Mouse (Mus musculus) hindbrain, embryonic 11.5 days (tissue): ENCODE measurements around the gene Pts. TPM values are rescaled to one million over a fixed set of nuclear protein-coding genes. Genes with fewer than 3 reads are reported as not detected.

ENCODE experiments used
- ATAC-seq: fragments of 200-750 bp; cut with Nextera tagmentation; 2 replicates; pipeline ENCODE4 v1.8.0; 2017; ENCODE audit warnings: mild to moderate bottlenecking, moderate TSS enrichment, moderate library complexity; ENCODE audit not compliant: low FRiP score
- DNase-seq: peaks from one replicate; pipeline ENCODE4 v3.0.0-alpha.2; 2015; ENCODE audit warnings: low spot score
- H3K27ac ChIP-seq: fragments of 300-500 bp; sonication (generic); 2 replicates; pipeline ENCODE4 v1.5.1; 2014; ENCODE audit warnings: mild to moderate bottlenecking, low read depth, low read length
- H3K27me3 ChIP-seq: fragments of 300-500 bp; sonication (generic); 2 replicates; pipeline ENCODE4 v1.6.1; 2014; ENCODE audit warnings: mild to moderate bottlenecking, low read length, moderate library complexity, mixed read lengths; ENCODE audit not compliant: control insufficient read depth, insufficient read depth
- H3K36me3 ChIP-seq: fragments of 300-500 bp; sonication (generic); 2 replicates; pipeline ENCODE4 v1.6.1; 2014; ENCODE audit warnings: mild to moderate bottlenecking, low read length, moderate library complexity, mixed read lengths; ENCODE audit not compliant: control insufficient read depth, insufficient read depth
- H3K4me1 ChIP-seq: fragments of 300-500 bp; sonication (generic); replicated peaks from 2 replicates; pipeline ENCODE4 v1.6.1; 2014; ENCODE audit warnings: low read length, mixed read lengths; ENCODE audit not compliant: control insufficient read depth, insufficient read depth
- H3K4me2 ChIP-seq: fragments of 300-500 bp; sonication (generic); replicated peaks from 2 replicates; pipeline ENCODE4 v1.6.1; 2014; ENCODE audit warnings: mild to moderate bottlenecking, low read depth, low read length
- H3K4me3 ChIP-seq: fragments of 300-500 bp; sonication (generic); 2 replicates; pipeline ENCODE4 v1.5.1; 2014; ENCODE audit warnings: low read depth, low read length
- H3K9ac ChIP-seq: fragments of 300-500 bp; sonication (generic); 2 replicates; pipeline ENCODE4 v1.6.1; 2014; ENCODE audit warnings: low read depth, low read length
- H3K9me3 ChIP-seq: fragments of 300-500 bp; sonication (generic); 2 replicates; pipeline ENCODE4 v1.6.1; 2016; ENCODE audit warnings: low read length; ENCODE audit not compliant: control insufficient read depth
- WGBS: fragments of 180-500 bp; shearing (Covaris S2); extraction: QIAGEN DNeasy Blood & Tissue Kit; methylation state at CpG from one replicate; pipeline ENCODE4 v1.1.7; 2014; 5-methylcytosine and 5-hydroxymethylcytosine counted together
- polyA plus RNA-seq: library from polyadenylated mRNA; unstranded; fragments of >200 nt; fragmentation: Nextera tagmentation; extraction: Ambion mirVana; gene quantifications from 2 replicates; pipeline ENCODE4 v1.2.1, GENCODE M21; 2014

Gene Pts
- polyA plus RNA-seq, 1 experiment from 2014 or later = 98.2 TPM

- ATAC-seq (no peak), DNase-seq (no peak)
- Histone ChIP-seq H3K27me3 (no peaks in the 10 kb centered on the region), H3K4me1 (no peaks in the 10 kb centered on the region), H3K4me2 (no peak overlapping the region), H3K27ac (no peak overlapping the region), H3K36me3 (no peaks in the 10 kb centered on the region), H3K9ac (no peak overlapping the region), H3K9me3 (no peaks in the 10 kb centered on the region), H3K4me3 (no peak overlapping the region)
- WGBS = 60% methylated on average over 8 of the region's 8 CpGs
Observed at GRCm38 (mm10) chr9:50475745-50476144, 52.8 kb downstream of the Pts start.

- ATAC-seq (no peak), DNase-seq (no peak)
- no peaks in the 10 kb centered on the region for H3K27me3 ChIP-seq
- H3K4me1 ChIP-seq = no peaks in the 10 kb centered on the region
- H3K9me3 ChIP-seq = no peaks in the 10 kb centered on the region
- H3K36me3 ChIP-seq = no peaks in the 10 kb centered on the region
- no peak overlapping the region for H3K4me3 ChIP-seq
- H3K27ac ChIP-seq = no peak overlapping the region
- H3K9ac ChIP-seq = no peak overlapping the region
- 85% methylated on average over 7 of the region's 7 CpGs for WGBS
- H3K4me2 ChIP-seq = no peak overlapping the region
Observed at GRCm38 (mm10) chr9:50475318-50475717, 53.2 kb downstream of the Pts start.

Other genes with a start within 250 kb of the Pts start
- 189 and 224 TPM in 2 replicates for gene Rpl10-ps3, start 183.8 kb downstream of the Pts start, polyA plus RNA-seq
- gene Plet1, start 34.2 kb downstream of the Pts start, polyA plus RNA-seq = 0.59 and 0.68 TPM in 2 replicates
- 5.2 and 8.5 TPM in 2 replicates for gene Il18, start 26.1 kb upstream of the Pts start, polyA plus RNA-seq
- gene Bco2, start 26.5 kb upstream of the Pts start, polyA plus RNA-seq = 0.14 and 0.20 TPM in 2 replicates
- 0.15 and 0.17 TPM in 2 replicates for gene Tex12, start 32.6 kb upstream of the Pts start, polyA plus RNA-seq
- gene Sdhd, start 75.1 kb upstream of the Pts start, polyA plus RNA-seq = 254 and 265 TPM in 2 replicates
- 325 TPM in 2 replicates for gene Timm8b, start 75.2 kb upstream of the Pts start, polyA plus RNA-seq
- 9.0 and 9.8 TPM in 2 replicates for gene Pih1d2, start 88.6 kb upstream of the Pts start, polyA plus RNA-seq
- 29.9 and 30.6 TPM in 2 replicates for gene Nkapd1, start 88.7 kb upstream of the Pts start, polyA plus RNA-seq
- gene Dlat, start 131.1 kb upstream of the Pts start, polyA plus RNA-seq = 54.9 and 59.2 TPM in 2 replicates
- 25.2 and 31.0 TPM in 2 replicates for gene Dixdc1, start 210.8 kb upstream of the Pts start, polyA plus RNA-seq
- gene 2310030G06Rik, start 217.8 kb upstream of the Pts start, polyA plus RNA-seq = 1.3 and 1.7 TPM in 2 replicates
- 5.9 and 7.4 TPM in 2 replicates for gene Cryab, start 222.6 kb upstream of the Pts start, polyA plus RNA-seq
- gene Hspb2, start 223.6 kb upstream of the Pts start, polyA plus RNA-seq = 1.9 and 2.4 TPM in 2 replicates
- 13.4 and 15.5 TPM in 2 replicates for gene Fdxacb1, start 239.5 kb upstream of the Pts start, polyA plus RNA-seq
- gene Alg9, start 246.3 kb upstream of the Pts start, polyA plus RNA-seq = 38.3 and 39.3 TPM in 2 replicates
- 38.5 and 42.3 TPM in 2 replicates for gene 1110032A03Rik, start 246.8 kb upstream of the Pts start, polyA plus RNA-seq